Mouse (Mus musculus) lung, postnatal 14 days (tissue): Measurements from ENCODE around the gene Ccpg1os.

Experiments
- DNase-seq: peaks from one replicate; pipeline ENCODE4 v3.0.0; 2021

Gene Ccpg1os

GRCm38 (mm10) chr9:72985250-72986220 is at the start of gene Ccpg1os, which contains the start of gene Ccpg1:
Gene Ccpg1os, minus strand, starts transcription at chr9:72985382.
Gene Ccpg1, plus strand, starts transcription at chr9:72985429.
- DNase-seq: peak; percentile 95

DNA sequence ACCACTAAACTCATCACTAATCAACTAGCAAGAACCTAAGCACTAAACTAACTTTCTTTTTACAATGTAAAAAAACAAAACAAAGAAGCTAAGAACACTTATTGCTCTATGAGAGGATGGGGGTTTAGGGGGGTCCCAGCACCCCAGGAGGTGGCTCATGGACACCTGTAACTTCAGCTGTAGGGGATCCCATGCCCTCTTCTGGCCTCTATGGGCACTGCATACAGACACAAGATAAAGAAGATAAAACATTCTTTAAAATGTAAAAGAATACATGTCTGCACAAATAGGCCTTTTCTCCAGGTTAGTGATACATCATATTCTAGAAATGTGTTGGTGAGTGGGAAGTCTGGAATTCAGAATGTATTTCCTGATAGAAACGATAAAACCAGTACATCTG is 48.2 kb upstream of the Ccpg1os start:
- DNase-seq: no peak

DNA sequence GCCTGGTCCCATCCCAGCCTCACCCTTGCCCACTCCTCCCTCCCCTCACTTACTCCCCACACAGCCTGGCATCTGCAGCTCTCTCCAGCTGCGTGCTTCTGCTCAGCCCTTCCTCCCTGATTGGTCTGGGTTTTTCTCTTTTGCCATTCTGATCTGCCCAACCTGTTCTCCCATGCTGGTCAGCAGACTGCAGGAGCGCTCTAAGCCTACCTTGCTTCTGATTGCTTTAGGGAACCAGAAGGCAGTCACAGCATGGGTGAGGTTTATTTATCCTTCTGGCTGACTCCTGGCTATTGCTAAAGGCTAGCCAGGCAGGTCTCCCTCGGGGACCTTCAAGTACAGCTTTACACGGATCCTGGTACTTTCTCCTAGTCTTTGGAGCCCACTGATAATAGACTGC is 46.2 kb upstream of the Ccpg1os start:
- DNase-seq: no peak

DNA sequence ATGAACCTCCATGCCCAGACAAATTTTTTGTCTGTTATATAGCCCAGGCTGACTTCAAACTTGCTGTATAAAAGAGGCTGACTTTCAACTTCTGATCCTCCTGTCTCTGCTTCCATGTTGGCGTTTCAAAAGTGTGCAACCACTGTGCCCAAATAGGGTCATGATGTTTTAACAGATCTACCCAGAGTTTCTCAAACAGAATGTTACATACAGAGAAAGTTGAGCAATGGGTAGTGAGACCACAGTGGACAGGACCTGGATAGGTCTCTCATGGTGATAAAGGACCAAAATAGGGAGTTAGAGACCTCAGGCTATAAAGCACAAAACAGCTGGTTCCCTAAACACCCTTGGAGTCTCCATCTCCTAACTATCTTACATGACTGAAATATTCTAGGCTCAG is 45.3 kb upstream of the Ccpg1os start:
- DNase-seq: no peak

DNA sequence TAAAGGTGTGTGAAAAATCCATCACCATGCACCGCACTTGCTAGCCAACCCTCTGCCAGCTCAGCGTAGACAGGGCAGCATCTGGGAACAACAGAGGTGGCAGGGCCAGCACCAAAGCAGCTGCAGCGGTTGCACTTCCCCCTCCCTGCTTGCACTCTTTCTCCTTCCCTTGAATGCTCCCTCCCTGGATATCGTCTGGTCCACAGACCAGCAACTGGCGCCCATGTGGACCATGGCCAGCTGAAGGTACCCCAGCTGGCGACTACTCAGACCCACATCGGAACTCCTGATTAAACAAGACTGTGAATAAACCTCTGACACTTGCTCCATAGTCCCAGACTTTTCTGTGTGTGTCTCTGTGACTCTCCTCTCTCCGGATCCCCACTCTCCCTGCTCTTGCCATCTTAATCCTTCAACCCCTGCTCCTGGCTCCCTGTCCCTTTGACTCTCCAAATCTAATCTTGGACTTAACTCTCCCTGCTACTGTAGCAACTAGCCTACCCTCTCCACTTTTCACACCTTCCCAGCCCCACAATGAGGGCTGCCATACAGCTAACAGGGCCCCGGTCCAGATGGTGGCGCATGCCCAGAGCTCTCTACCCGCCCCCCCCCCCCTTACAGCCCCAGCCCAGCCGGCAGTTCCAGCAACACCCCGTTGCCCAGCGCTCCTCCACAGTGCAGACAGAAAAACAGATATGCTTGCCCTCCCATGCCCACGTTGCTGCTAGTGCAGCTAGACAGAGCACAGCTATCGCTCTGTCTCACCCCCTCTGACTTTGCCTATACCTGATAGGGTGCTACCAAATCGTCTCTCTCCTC is 40.8 kb upstream of the Ccpg1os start:
- DNase-seq: no peak

GRCm38 (mm10) chr9:73020566-73021097 is 35.5 kb upstream of the Ccpg1os start:
- no peak for DNase-seq

GRCm38 (mm10) chr9:73019841-73020240 is 34.7 kb upstream of the Ccpg1os start:
- DNase-seq: peak; percentile 50

GRCm38 (mm10) chr9:73014724-73015123 is 29.5 kb upstream of the Ccpg1os start:
- DNase-seq: no peak

DNA sequence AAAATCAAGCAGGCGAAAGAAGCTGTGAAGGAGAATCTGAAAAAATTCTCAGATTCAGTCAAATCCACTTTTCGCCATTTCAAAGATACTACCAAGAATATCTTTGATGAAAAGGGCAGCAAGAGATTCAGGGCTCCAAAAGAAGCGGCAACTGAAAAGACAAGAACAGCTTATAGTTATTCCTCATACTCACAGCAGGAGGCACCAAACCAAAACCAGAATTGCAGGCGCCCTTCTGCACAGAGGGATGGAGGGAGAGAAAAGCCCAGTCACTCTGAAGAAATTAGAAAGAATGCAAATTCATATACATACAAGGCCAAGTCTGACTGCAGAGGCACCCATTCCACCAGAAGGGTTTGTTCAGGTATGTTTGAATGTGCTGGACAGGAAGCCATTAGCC is 27.4 kb upstream of the Ccpg1os start:
- DNase-seq: no peak

- DNase-seq: no peak
These were observed 23.2 kb upstream of the Ccpg1os start for GRCm38 (mm10) chr9:73008384-73008783.

- no peak for DNase-seq
These were observed 21.0 kb upstream of the Ccpg1os start for GRCm38 (mm10) chr9:73006175-73006574.

GRCm38 (mm10) chr9:73005106-73005505 is 19.9 kb upstream of the Ccpg1os start:
- no peak for DNase-seq

DNA sequence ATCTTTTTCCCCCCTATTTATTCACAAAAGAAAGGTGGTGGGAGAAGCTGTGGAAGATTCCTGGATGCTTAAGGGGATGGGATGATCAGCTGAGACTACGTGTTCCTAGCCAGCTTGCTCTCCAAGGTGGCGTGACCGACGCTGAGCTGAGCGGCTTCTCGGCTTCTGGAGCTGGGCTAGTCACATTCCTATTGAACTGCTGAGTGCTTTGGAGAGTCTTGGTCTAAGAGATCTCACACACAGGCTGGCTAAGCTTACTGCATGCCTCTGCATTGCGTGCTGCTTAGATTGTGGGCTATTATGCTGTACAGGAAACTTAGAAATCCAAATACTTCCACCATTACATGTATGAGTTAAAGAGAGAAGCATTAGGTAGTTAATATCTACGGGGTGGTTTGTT is 18.9 kb upstream of the Ccpg1os start:
- DNase-seq: no peak

- DNase-seq: no peak
These were observed 17.0 kb upstream of the Ccpg1os start for GRCm38 (mm10) chr9:73002177-73002576.

GRCm38 (mm10) chr9:73001314-73002011 is 16.3 kb upstream of the Ccpg1os start:
- no peak for DNase-seq

- no peak for DNase-seq
These were observed 15.3 kb upstream of the Ccpg1os start for GRCm38 (mm10) chr9:73000487-73000886.

- DNase-seq: no peak
These were observed 11.6 kb upstream of the Ccpg1os start for GRCm38 (mm10) chr9:72996806-72997205.

DNA sequence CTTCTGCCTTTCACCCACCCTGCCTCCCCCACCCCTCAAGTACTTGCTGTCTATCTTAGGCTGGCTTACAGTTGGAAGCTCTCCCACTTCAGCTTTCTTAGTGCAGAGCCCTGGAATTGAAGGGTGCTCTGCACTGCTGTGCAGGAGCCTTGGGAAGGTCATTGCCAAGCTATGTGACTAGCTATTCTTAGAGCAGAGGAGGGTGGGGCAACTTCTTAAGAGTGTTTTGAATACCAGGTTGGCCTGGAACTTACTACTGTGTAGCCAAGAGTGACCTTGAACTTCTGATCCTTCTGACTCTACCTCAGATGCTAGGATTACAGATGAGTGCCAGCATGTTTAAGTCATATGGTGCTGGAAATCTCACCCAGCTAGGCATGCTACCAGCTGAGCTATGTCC is 11.0 kb upstream of the Ccpg1os start:
- no peak for DNase-seq

DNA sequence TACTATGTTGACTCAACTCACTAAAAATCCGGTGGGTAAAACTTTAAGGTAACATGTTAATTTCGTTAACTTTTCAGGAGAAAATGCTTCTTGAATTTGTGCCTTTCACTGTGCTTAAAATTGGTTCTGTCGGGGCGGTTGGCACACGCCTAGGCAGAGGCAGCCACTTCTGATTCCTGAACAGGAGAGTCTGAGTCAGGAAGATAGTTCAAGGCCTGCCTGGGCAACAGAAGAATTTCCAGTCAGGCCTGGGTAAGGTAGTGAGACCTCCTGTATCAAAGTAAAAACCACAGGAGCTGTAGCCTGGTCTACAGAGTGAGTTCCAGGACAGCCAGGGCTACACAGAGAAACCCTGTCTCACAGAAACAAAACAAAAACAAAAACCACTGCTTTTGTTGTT is 7.4 kb upstream of the Ccpg1os start:
- no peak for DNase-seq

DNA sequence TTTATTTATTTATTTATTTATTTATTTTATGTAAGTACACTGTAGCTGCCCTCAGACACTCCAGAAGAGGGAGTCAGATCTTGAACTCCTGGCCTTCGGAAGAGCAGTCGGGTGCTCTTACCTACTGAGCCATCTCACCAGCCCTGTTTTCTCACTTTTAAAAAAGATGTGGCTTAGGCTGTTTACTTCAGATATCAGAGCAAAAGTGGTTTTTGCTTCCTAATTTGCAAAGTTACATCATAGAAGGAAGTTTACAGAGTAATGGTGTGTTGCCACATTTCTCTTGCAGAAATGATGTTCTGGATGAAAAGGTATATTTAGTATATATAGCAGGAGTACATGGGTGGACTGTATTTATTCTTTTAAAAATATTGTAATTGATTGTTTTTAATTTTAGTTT is 6.2 kb upstream of the Ccpg1os start:
- no peak for DNase-seq

DNA sequence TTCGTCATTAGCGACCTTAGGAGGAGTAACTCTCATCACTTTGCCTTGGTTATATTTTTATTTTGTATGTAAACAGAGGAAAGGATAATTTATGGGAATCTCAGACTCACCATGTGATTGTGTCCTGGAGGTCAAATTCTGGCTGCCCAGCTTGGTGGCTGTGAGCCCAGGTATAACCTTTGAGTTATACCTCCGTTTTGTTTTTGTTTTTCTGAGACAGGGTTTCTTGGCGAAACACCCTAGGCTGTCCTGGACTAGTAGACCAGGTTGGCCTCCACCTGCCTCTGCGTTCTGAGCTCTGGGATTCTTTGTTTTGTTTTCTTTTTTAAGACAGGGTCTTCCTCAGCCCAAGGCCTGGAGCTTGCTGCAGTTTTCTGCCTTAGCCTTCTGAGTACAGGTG is 3.5 kb upstream of the Ccpg1os start:
- DNase-seq: no peak

- DNase-seq: no peak
These were observed 2.5 kb upstream of the Ccpg1os start for GRCm38 (mm10) chr9:72987703-72988102.

- no peak for DNase-seq
These were observed 2.1 kb downstream of the Ccpg1os start for GRCm38 (mm10) chr9:72983066-72983465.
